Comparison of ENCODE assay signal across 17 mouse cellular contexts in the genomic region with DNA sequence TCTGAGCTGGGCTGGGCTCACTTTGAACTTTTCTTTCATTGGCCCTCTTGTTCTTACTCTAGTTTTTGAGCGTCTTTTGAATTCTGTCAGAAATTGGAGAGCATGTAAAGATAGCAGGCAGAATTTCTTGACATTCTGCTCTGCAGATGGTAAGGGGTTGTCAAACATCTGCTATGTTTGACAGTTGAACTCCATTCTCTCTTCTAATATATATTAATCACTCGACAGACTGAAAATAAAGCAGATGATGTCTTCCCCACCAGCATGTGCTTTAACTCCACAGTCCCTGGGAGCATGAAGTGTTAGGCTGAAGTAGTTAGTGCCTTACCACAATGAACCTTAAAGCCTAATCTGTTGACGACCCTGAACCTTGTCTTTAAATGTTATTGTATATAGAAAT.
"Had no signal": no experiment of that assay in that cellular context is flagged by ENCODE, and none has a peak within 500 bp of the region (broad histone marks: within the 10 kb centered on the region; RNA-seq: fewer than 3 reads in every experiment).

No protein-coding gene starts in this region.

- H3K4me1 ChIP-seq: lung, embryonic 15.5 days; megakaryocyte, embryonic 14.5 days; midbrain, embryonic 15.5 days; neural tube, embryonic 12.5 days; stomach, embryonic 15.5 days had no signal

- H3K4me3 ChIP-seq: lung, embryonic 15.5 days; megakaryocyte, embryonic 14.5 days; midbrain, embryonic 13.5 days; midbrain, embryonic 15.5 days; neural tube, embryonic 12.5 days; stomach, embryonic 15.5 days had no signal

- H3K9ac ChIP-seq: lung, embryonic 15.5 days; midbrain, embryonic 13.5 days; midbrain, embryonic 15.5 days; neural tube, embryonic 12.5 days; stomach, embryonic 15.5 days had no signal

- ATAC-seq: lung, postnatal 0 days; midbrain, embryonic 13.5 days; midbrain, embryonic 15.5 days had no signal

- H3K36me3 ChIP-seq: lung, embryonic 15.5 days; midbrain, embryonic 13.5 days; midbrain, embryonic 15.5 days; neural tube, embryonic 12.5 days; stomach, embryonic 15.5 days had no signal

- H3K27ac ChIP-seq: lung, embryonic 15.5 days; macrophage; midbrain, embryonic 13.5 days; midbrain, embryonic 15.5 days; neural tube, embryonic 12.5 days; stomach, embryonic 15.5 days; stomach, postnatal 0 days had no signal

- H3K4me2 ChIP-seq: lung, embryonic 15.5 days; midbrain, embryonic 11.5 days; midbrain, embryonic 13.5 days; midbrain, embryonic 15.5 days; neural tube, embryonic 12.5 days; stomach, embryonic 15.5 days had no signal

- H3K27me3 ChIP-seq: lung, embryonic 15.5 days; megakaryocyte, embryonic 14.5 days; midbrain, embryonic 13.5 days; midbrain, embryonic 15.5 days; neural tube, embryonic 12.5 days; stomach, embryonic 15.5 days had no signal

- H3K9me3 ChIP-seq: lung, embryonic 15.5 days; midbrain, embryonic 15.5 days; stomach, embryonic 15.5 days had no signal

- DNase-seq: lung, adult 2 months; lung, postnatal 14 days; lung, postnatal 36 days; right cerebral cortex, postnatal 14 days; thymus, adult 2 months; thymus, postnatal 25 days; thymus, postnatal 4 days had no signal
